Mouse (Mus musculus) heart, adult 9 months (tissue): ENCODE data around the gene Cenpa.
"Not testable (repeated sequence)": the region's sequence is repeated elsewhere in the genome, so short reads cannot be mapped to it uniquely, and the experiment has no call there.

Experiments used
- DNase-seq, 2 experiments: peaks; one replicate each; pipeline ENCODE4 v3.0.0; 2022; ENCODE audit warnings: low spot score in 2 of 2

Gene Cenpa

DNA sequence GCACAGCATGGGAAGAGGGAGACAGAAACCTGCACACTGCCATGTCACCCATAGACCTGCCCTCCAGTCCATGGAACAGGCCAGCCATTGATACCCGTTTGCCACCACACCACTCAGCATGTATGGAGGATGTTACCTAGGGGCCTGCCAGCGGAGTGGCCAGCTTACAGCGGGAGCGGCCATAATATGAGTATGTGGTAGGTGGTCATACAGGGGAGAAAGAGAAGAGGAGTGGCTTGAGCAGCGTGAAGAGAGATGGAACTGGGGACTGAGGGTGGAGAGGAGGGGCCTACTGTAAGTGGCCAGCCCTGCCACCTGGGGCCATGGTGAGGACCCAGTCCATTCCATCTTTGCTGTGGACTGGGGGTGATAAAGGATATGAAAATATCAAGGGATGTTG lies 15.4 kb downstream of the Cenpa start:
- DNase-seq = no peak

DNA sequence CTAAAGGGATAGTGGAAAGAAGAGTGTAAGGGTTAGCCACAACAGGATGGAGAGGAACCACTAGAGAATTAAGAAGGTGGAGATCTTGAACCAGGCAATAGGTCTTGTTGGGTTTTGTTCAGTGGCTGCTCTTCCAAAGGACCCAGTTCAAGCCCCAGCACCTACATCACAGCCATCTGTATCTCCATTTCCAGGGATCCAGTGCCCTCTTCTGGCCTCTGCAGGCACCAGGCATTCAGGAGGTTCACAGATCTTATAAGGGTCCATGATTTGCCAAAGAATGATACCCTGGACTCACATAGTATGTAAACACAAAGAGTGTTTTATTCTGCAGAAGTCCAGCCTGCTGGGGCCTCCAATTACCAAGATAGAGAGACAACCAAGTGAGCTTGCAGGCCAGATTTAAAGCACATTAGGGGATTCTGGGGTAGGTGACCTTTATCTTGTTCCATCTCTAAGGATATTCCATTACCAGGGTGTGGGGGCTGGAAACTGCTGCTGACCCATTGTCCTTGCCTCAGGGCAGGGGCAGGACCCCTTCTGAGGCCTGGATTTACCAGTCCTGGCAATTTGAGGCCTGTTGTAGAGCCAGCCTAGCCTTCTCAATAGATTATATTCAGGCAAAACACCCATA lies 16.5 kb downstream of the Cenpa start:
- DNase-seq = no peak

DNA sequence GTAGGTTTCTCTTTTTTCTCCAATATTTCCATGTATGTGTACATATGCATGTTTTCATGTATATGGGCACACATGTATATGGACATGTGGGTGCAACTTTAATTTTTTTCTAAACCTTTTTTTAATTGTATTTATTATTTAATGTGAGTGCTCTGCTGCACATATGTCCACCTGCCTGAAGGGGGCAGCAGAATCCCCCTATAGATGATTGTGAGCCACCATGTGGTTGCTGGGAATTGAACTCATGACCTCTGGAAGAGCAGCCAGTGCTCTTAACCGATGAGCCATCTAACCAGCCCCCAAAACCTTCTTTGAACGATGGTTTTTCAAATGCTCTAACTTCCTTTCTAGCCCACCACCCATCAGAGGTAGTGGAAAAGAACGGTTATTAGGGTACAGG lies 17.4 kb downstream of the Cenpa start:
- no peak for DNase-seq

DNA sequence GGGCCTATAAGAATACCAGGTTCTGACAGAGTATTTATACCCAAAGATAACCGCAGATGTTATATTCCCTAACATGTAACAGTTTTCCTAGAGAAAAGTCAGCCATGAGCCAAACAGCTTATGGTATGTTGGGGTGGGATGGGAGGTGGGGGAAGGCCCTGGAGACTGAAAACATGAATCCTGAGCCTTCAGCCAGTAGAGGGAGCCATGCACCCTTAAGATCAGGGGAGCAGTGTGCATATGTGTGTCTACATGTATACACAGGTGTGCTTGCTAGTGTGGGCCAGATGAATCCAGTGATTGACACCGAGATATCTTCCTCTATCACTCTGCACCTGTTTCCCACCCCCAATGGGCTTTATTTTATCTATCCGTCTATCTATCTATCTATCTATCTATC lies 20.2 kb downstream of the Cenpa start:
- DNase-seq = no peak

DNA sequence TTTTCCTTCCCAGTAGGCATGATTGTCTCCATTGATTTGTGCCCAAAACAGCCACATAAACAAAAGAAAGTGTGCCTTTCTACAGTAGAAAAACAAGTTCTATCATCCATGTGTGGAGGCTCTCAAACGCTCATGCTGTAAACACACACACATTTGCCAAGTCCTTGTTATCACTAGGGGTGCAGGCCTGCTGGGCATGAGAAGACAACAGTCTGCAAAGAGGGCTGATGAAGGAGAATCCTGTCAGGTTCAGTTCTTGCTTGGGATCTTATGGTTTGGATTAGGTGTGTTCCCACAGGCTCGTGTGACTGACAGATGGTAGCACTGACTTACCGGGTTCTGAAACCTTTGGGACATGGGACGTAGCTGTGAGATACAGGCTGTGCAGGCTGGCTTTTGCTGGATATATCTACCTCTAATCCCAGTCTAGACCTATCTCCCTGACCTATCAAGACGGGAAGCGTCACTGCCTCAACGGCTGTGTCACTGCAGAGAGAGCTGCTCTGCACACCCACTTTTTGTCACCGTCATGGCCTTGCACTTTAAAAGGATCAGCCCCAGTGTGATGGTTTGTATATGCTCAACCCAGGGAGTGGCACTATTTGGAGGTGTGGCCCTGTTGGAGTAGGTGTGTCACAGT lies 33.9 kb downstream of the Cenpa start:
- DNase-seq = no peak

DNA sequence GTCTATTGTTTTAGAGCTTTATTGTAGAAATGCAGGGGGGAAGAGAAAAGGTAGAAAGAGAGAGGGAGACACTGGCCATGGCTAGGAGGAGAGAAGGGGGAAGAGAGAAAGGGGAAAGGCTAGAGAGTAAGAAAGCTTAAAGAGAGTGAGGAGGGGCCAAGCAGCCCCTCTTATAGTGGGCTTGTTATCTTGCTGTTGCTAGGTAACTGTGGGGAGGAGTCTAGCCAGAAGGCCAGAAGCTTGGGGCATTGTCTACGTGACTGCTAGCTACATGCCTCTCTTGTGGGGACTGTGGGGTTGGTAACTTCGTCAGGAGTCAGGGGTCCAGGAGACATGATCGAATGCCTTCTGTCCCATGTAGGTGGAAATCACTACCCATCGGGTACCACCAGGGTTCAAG lies 34.8 kb downstream of the Cenpa start:
- not testable (repeated sequence) for DNase-seq

DNA sequence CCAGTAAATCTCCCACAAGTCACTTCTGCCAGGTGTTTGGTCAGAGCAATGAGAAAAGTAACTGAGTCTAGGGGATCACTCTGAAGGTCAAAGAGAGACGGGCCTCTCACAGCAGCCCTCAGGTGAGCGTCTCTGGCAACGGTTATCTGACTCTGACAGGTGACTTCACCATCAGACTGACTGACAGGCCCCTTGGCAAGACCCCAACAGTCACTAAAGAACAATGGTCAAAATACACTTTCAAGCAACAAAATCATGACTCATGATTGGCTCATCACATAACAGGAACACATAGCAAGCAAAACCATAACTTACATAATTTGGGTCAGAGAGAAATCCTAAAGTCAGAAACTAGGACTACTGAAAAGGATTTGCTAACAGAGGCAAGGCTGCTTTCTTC lies 35.3 kb downstream of the Cenpa start:
- DNase-seq = no peak

DNA sequence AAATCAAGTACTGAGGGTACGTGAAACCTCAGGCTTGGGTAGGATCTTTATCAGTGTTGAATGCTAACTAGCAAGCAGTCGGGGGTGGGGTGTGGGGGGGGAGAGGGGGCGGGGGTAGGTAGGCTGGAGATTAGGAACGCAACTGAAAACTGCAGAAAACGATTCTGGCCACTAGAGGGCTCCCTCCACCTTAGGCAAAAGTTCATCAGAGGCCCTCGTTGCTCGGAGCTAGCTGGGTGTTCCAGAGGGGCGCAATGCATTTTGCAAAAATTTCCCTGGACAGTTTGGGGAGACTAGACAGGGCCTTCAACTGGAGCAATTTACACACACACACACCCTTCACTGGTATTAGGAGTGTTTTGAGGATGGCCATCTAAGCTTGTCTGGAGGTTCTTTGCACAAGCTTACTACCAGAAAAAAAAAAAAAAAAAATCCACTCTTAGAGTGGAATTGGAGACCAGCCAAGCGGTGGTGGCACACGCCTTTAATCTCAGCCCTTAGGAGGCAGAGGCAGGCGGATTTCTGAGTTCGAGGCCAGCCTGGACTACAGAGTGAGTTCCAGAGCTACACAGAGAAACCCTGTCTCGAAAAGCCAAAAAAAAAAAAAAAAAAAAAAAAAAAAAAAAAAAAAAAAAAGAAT lies 43.3 kb downstream of the Cenpa start:
- DNase-seq = peak; percentile 39 to 63

DNA sequence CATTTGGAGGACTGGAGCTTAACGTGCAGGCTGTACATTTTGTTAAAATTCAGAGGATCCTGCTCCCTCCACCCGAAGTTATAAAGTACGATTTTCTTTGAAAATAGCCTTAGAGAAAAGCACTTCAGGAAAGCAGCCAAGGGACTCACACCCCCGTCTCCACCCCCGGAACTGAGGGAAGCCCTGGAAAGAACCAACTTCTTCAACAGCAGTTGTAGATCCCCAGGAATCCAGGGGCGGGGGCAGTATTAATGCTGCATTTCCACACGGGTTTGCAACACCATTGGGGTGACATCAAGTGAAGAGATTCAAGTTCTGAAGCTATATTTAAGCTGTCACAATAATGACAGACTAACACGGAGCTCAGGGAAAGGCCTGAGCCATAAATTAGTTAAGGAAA lies 43.9 kb downstream of the Cenpa start:
- no peak for DNase-seq

DNA sequence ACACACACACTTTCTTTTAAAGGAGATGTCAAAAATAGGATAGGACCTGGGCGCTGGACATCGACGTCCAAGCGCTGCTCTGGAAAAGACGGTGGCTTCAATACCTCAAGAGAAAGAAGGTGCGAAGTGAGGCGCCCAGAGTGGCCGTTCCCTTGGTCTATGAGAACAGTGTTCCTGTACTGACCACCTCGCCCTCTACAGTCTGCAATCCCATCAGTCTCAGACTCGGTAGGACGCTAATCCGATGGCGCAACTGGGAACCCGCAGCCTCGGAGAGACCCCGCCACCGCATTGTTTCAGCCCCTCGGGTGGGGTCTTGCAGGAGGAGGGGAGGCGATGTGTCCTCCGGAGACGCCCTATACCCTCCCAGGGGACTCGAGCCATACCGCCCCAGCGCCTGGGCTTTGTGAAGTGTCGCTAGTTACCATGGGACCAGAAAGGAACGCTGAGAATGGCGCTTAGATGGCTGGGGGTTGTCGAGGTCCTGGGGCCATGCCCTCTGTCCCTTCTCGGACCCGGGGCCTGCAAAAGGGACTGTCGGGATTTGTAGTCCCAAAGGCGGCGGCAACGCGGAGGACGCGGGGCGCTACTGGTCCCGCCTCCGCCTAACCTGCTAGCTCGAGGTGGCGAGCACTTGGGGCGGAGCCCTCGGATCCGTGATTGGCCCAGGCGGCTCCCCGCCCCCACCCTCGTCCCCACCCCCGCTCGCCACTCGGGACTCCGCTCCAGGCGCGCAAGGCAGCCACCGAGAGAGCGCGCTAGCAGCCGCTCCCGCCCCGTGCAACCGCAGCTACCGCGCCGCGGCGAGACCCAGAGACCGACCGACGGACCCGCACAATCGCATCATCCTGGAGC lies 44.8 kb downstream of the Cenpa start, which contains the start of gene Dpysl5:
Gene Dpysl5, plus strand, starts transcription at position 418 of the 855 bp plus-strand sequence.
- peak; percentile 58 to 66 for DNase-seq

DNA sequence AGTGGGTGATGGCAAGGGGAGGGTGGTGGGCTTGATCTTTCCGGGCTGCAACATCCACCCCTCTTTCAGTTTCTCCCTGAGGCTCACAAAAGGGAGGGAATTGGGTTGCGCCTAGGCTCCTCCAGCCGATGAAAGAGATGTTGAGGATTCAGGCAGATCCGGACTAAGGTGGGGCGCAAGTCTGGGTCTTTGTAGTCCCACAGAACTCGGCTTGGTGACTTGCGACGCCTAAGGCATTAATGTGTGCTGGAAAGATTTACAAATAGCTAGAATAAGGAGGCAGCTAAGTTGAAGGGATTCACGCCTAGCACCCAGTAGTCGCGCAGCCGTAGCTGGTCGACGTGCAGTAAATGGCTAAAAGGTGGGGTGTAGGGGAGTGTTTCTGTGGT lies 45.4 kb downstream of the Cenpa start:
- DNase-seq = no peak

DNA sequence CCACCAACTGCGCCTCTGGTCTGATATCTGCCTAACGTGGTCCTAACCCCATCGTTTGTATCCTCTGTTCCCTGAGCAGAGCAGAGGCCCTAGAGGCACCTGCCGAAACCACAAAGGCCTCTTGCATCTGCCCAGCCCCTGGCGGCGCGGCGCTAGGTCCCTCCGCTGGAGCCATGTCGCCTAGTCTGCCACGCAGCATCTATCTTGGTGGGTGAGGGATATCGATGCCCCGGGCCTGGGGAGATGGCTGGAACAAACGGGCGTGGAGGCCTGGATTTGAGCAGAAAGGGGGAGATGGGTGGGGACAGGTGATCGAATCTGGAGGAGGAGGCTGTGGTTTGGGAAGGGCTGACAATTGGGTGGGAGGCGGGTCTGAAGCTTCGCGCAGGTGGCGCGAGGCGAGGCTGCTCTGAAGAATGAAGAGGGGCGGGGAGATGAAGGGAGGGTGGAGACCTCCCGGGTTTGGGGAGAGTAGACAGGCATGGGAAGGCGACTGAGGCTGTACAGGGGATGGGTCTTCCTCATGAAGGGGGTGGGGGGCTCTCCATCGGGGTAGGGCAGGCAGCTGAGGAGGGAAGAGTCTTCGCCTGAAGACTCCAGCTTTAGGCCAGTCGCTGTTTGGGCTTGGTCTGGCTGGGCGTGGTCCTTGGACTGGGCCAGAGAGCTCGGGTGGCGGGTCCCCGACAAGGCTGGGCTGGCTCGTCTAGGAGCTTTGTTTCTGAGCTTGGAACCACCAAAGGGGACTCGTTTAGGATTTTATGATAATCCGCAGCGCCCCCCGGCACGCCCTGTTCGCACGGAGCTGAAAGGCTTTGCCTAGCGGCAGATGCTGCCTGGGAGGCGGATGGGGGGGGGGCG lies 46.1 kb downstream of the Cenpa start:
- no peak for DNase-seq

DNA sequence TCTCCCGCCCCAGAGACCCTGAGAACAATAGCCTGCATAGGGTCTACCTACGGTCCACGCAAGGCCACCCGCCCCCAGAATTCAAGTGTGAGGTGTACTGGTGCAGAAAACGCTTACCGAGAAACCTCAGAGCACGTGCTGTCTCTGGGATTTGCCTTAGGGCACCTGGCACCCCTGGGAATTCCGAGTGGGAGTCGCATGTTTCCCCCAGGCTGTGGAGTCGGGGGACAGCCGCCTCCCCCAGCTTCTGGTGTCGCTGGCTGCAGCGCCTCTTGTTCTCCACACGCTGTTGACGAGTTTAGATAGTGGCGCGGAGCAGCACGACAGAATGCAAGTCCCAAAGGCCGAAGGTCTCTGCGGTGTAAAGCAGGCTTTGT lies 46.7 kb downstream of the Cenpa start:
- DNase-seq = no peak

DNA sequence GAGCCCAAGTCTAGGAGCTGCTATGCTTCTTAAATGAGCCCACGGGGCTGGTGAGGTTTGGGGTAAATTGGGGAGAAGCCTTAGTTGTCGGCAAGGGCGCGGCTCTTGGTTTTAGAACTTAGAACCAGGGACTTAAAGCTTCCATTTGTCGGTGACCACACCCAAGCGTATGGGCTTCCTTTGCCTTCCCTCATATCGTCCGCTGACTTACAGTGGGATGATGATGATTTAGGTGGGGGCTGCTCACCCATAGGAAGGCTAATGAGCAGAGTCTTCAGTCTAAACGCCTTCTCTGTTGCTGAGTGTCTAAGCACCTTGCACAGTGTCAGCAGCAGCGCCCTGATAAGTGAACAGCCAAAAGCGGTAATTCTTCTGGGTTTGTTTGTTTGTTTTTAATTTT lies 47.1 kb downstream of the Cenpa start:
- no peak for DNase-seq

DNA sequence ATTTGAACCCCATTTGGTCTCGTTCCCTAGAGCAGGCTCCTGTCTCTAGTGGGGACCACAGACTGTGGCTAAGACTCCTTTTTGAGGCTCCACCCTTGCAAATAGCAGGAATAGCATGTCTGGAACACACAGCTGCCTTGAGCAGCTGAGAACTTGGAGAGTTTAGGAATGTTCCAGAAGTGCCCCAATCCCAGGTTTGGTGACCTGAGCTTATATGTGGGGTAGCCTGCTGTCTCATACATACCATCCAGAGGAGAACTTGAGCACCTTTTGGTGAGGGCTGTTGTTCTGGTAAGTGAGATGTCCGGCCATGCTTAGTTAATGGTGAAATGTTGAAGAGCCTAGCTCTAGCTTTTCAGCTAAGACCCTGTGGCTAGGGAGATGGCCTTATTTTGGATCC lies 49.7 kb downstream of the Cenpa start:
- DNase-seq = no peak

DNA sequence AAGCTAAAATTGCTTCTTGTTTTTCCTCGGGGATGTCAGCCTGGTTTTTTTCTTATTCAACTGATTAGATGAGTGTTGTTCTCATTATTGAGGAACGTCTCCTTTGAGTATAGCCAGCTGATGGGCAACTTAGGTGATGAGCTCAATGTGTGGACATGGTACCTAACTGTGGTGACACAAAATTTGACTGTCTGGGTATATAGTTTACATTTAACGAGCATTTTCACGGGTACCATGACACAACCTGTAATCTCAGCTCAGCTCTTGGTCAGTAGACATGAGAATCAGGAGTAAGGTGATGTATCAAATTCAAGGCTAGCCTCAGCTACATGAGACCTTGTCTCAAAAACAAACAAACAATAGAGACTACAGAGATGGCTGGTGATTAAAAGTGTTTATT lies 50.9 kb downstream of the Cenpa start:
- no peak for DNase-seq

DNA sequence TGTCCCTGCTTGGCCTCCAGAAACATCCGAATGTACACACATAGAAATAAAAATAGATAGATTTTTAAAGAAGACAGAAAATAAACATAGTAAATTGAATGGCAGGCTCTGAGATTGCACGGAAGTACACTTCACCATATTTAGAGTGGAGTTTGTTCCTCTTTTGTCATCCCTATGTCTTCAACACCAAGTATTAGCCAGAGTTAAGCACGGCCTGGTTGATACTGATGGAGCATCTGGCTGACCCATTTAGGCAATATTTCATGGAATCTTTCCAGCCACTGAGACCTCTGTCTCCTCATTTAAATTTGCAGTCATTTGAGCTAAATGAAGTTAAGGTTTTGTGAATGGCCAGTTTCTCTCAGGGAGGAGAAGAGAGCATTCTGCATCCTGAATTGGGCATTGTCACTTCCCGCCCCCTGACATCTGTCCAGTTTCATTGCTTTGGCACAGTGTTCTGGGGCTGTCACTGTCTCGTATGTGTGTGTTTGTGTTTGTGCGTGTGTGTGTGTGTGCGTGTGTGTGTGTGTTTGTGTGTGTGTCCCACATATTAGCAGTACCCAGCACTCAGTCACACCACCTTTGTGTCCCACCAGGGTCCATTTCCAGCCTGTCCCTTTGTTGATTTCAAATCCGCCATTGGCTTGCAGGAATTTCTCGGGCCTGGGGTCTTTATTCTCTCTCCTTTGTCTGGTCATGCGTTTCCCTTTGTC lies 51.6 kb downstream of the Cenpa start:
- no peak for DNase-seq

DNA sequence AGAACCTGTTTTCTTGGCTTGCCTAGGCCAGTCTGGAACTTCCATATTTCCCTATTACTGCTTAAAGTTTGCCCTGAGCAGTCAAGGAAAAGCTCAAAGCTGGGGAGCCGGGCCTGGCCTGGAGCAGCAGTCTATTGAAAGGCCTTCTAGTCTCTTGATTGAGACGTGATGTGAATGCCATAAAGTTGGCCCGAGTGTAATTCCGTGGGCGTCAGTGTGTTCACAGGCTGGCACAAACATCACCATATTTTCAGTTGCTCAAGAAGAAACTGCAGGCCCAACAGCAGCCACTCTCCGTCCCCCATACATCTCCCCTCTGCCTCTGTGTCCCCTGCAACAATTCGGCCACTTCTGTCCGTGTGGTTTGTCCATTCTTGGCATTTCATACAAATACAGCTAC lies 55.4 kb downstream of the Cenpa start:
- no peak for DNase-seq
